Mouse (Mus musculus): ENCODE measurements at regions not wholly inside any gene's neighbourhood (a gene's known extent, or its start where the extent isn't known, plus 50 kb on each side); places are given as distances from the start of the nearest gene placed in this dataset.

DNA sequence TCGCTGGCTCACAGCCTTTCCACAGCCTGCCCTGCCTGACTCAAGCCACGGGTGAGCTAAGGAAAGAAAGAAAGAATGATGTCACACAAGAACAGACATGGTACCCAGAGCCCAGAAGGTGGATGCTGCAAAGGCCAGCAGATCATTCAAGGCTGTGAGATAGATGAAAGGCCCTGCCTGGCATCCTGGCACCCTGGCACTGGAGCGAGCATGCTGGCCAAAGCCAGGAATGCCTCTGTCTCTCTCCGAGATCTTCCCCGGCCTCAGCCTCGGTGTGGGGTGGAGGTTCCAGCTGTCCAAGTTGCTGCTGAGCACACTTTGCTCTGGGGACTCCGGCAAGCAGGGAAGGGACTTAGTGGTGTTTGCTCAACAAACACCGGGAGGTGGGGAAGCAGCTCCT is 116.4 kb upstream of the Lhx5 start:
- DNase-seq, result no peak

GRCm38 (mm10) chr5:120318951-120319350 is 112.5 kb upstream of the Lhx5 start:
- no peak for DNase-seq

DNA sequence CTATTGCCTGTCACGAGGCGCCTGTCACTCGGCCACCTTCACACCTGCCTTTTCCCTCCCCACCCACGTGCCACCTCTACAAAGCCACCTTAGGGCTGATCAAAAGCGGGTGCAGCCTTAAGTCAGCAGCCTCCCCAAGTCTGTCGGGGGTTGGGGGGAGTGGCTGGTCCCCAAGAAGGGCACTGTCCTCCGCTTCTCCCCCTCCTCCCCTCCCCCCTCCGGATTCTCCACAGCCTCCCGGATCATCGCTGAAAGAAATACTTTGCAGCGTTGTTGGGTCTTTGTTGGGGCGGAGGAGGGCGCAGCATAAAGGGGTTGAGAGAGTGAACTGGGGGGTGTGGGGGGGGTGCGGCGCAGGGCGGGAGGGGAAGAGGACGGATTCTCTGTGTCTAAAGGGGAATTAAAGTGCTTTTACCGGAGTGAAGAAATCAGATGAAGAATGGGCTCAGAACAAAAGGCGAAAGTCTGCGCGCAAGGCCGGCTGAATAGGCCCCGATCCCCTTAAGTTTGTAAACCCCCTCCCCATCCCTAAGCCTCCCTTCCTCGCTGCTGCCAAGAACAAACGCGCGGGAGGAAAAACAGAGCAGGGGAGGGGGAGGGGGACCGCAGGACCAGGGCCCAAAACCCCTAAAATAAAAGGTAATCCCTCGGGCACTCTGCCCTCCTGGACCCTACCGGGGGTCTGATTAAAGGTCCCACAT is 109.3 kb upstream of the Lhx5 start:
- no peak for DNase-seq

GRCm38 (mm10) chr5:120322732-120323316 is 108.7 kb upstream of the Lhx5 start:
- DNase-seq, result no peak

DNA sequence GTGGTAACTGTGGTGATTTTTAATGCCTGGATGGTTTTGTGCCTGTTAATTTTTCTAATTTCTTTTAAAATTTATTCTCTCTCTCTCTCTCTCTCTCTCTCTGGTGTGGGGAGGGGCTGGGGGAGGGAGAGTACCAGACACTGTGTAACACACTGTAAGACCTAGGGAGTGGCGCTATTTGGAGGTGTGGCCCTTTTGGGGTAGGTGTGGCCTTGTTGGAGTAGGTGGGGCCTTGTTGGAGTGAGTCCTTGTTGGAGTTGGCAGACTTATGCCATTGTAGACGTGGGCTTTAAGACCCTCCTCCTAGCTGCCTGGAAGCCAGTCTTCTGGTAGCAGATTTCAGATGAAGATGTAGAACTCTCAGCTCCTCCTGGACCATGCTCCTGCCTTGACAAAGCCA is 107.4 kb upstream of the Lhx5 start:
- no peak for DNase-seq

- DNase-seq, result no peak
Observed at GRCm38 (mm10) chr5:120325386-120325910, 106.1 kb upstream of the Lhx5 start.

- peak in 1 of 2 experiments; percentile 7 for DNase-seq
Observed at GRCm38 (mm10) chr5:120332030-120332429, 99.5 kb upstream of the Lhx5 start.

GRCm38 (mm10) chr5:120339162-120339561 is 92.3 kb upstream of the Lhx5 start:
- no peak for DNase-seq

GRCm38 (mm10) chr5:120340696-120341231 is 90.7 kb upstream of the Lhx5 start:
- DNase-seq, result no peak

GRCm38 (mm10) chr5:120350461-120350860 is 81.0 kb upstream of the Lhx5 start:
- no peak for DNase-seq

- no peak for DNase-seq
Observed at GRCm38 (mm10) chr5:120351827-120352226, 79.7 kb upstream of the Lhx5 start.

DNA sequence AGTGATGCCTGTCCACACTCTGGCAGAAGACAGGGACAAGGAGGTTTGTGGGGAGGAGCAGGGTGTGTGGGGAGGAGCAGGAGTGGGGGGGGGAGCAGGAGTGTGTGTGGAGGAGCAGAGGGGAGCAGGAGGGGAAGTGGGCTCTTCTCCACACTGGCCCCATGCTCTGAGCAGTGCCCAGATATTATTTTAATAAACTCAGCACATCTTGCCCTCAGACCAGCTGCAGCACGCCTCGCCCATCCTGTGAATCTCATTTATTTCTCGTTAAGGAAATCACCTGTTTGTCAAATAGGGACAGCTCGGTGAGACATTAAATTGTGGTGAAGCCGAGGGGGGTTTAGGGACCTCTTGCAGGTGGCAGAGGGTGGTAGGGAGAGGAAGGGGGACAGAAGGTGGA is 77.8 kb upstream of the Lhx5 start:
- no peak for DNase-seq

DNA sequence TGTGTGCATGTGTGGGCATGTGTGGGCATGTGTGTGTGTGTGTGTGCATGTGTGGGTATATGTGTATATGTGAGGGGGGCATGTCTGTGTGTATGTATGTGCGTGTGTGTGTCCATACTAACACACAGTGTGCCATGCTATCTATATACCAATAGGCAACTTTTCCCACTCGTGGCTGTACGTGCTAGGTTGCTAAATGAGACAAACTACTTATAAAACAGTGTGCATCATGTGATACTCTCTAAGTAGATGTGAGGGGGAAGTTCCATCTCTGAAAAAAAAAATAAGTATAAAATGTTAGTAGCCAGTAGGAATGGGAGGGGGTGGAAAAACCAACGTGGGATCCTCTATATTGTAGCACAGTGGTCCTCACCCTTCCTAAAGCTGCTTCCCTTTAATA is 74.5 kb upstream of the Lhx5 start:
- no peak for DNase-seq

DNA sequence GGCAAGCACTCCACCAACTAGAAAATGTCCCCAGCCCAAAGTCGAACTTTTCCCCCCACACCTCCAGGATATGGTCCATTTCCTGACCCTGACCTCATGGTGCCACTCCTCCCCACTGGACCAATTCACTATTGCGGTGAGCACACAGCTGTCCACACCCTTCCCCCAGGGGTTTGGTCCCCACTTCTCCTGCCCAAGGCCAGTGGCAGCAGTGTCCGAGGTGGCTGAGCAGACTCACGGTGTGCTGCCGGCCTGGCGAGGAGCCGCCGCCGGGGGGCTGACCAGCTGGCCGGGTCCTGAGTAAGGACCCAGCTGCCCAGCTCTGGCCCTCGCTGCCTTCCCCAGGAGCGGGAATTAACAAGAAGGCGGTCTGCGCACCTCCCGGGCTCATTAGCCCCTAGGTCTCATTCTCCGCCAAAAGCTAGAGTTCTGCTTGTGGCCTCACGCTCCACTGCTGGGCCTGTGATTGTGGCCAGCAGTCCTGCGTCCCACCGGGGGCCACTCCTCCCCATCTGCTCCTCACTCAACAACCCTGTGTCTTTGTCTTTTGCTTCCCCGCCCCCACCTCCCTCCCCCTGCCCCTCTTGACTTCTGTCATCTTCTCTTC is 73.3 kb upstream of the Lhx5 start:
- DNase-seq, result no peak

DNA sequence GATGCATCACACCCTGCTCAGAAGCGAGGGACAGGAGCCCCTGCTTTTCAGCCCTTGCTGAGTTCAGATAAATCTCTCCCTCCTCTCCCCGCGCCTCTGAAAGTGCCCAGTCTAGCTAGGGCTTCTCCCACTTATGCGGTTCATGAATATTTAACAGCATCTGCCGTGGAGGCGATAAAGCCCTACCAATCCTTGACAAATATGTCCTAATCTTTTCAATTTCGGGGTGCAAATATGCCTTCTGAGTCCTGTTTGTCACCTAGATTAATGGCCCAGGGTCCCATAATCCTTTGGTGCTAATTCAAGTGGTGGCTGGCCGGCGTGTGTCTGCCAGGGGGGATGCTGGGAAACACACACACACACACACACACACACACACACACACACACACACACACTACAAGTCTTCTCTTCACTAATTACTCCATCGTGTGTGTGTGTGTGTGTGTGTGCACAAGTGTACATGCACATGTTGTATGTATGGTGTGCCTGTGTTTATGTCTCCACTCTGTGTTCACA is 65.5 kb upstream of the Lhx5 start:
- DNase-seq, result peak; percentile 18

- DNase-seq, result no peak
Observed at GRCm38 (mm10) chr5:120368797-120369196, 62.7 kb upstream of the Lhx5 start.

DNA sequence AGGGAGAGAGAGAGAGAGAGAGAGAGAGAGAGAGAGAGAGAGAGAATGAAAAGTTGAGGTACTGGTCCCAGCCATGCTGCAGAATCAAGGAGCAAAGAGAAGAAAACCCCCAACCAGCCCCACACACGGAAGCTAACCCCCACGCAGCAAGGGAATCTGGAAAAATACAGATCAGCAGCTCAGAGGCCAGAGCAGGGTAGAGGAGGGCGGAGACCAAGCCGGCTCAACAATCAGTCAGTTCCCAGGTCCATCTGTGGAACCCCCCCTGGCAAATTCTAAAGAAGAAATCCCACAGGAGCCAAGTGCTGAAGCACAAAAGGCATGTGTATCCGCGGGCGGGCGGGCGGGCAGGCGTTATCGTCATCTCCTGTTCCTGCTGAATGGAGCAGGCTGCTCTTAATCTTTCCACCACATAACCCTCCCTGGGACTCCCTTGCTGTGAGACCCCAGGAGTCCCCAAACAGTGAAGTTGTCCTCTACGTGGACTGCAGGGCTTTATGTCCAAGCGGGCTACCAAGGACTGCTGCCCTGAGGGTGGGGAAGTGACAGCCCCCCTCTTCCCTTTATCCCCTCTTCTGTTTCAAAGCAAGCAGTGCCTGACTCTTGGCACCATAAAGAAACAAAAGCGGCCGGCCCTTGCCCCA is 60.2 kb upstream of the Lhx5 start:
- DNase-seq, result no peak

GRCm38 (mm10) chr5:120373426-120373825 is 58.1 kb upstream of the Lhx5 start:
- no peak for DNase-seq
